Mouse (Mus musculus): ENCODE results near the gene Gstm6. TPM values are rescaled to one million over a fixed set of nuclear protein-coding genes. Genes with fewer than 3 reads are reported as not detected.
"Not testable (repeated sequence)": the region's sequence is repeated elsewhere in the genome, so short reads cannot be mapped to it uniquely, and the experiment has no call there.

Gstm6 gene
- total RNA-seq, 2 experiments from 2014 or later, result 3.4 to 3.8 TPM

- intact Hi-C loops (cut with DNase I), result no loop called here
- DNase-seq (ENCODE audit: low spot score in 2 of 2), result no peak
These were observed 7.0 kb upstream of the Gstm6 start for GRCm38 (mm10) chr3:107950531-107950930.

GRCm38 (mm10) chr3:107949461-107949860 is 5.9 kb upstream of the Gstm6 start:
- DNase-seq (ENCODE audit: low spot score in 2 of 2), result not testable (repeated sequence)
- intact Hi-C loops (cut with DNase I), result loop anchor here (10.0 kb wide), 1 partner anchor 195 kb away; the partner anchor contains the start of gene Gnai3

- intact Hi-C loops (cut with DNase I), result loop anchor here (10.0 kb wide), 1 partner anchor 199 kb away; the partner anchor contains the start of gene Gnai3
- no peak for DNase-seq (ENCODE audit: low spot score in 2 of 2)
These were observed 2.2 kb upstream of the Gstm6 start for GRCm38 (mm10) chr3:107945729-107946128.

- intact Hi-C loops (cut with DNase I), result loop anchor here (10.0 kb wide), 1 partner anchor 204 kb away; the partner anchor contains the start of gene Gnai3
- no peak for DNase-seq (ENCODE audit: low spot score in 2 of 2)
These were observed 2.3 kb downstream of the Gstm6 start for GRCm38 (mm10) chr3:107941261-107941660.

GRCm38 (mm10) chr3:107940524-107940923 is 3.0 kb downstream of the Gstm6 start:
- intact Hi-C loops (cut with DNase I), result loop anchor here (10.0 kb wide), 1 partner anchor 204 kb away; the partner anchor contains the start of gene Gnai3
- peak in 1 of 2 experiments; percentile 57 for DNase-seq (ENCODE audit: low spot score in 2 of 2)

GRCm38 (mm10) chr3:107939830-107940229 is 3.7 kb downstream of the Gstm6 start:
- DNase-seq (ENCODE audit: low spot score in 2 of 2), result peak; percentile 47 to 83
- intact Hi-C loops (cut with DNase I), result loop anchor here (5.0 to 10.0 kb wide), 2 partner anchors 77 to 205 kb away; partner anchors contain the start of genes Gnai3 and Gstm1

- DNase-seq (ENCODE audit: low spot score in 2 of 2), result peak; percentile 51 to 81
- intact Hi-C loops (cut with DNase I), result loop anchor here (5.0 kb wide), 1 partner anchor 78 kb away; the partner anchor contains the start of gene Gstm1
These were observed 4.1 kb downstream of the Gstm6 start for GRCm38 (mm10) chr3:107939403-107939802.

GRCm38 (mm10) chr3:107935888-107936287 is 7.7 kb downstream of the Gstm6 start:
- intact Hi-C loops (cut with DNase I), result loop anchor here (5.0 kb wide), 1 partner anchor 81 kb away; the partner anchor contains the start of gene Gstm1
- no peak for DNase-seq (ENCODE audit: low spot score in 2 of 2)

GRCm38 (mm10) chr3:107935268-107935667 is 8.3 kb downstream of the Gstm6 start:
- DNase-seq (ENCODE audit: low spot score in 2 of 2), result no peak
- intact Hi-C loops (cut with DNase I), result loop anchor here (5.0 kb wide), 1 partner anchor 82 kb away; the partner anchor contains the start of gene Gstm1

- no peak for DNase-seq (ENCODE audit: low spot score in 2 of 2)
- intact Hi-C loops (cut with DNase I), result no loop called here
These were observed 11.4 kb downstream of the Gstm6 start for GRCm38 (mm10) chr3:107932128-107932527.

GRCm38 (mm10) chr3:107931670-107932069 is 11.9 kb downstream of the Gstm6 start, which contains the start of gene Gstm7:
Gene Gstm7, minus strand, starts transcription at chr3:107931817.
- intact Hi-C loops (cut with DNase I), result no loop called here
- peak; percentile 97 to 99 for DNase-seq (ENCODE audit: low spot score in 2 of 2)

- intact Hi-C loops (cut with DNase I), result no loop called here
- no peak for DNase-seq (ENCODE audit: low spot score in 2 of 2)
These were observed 12.4 kb downstream of the Gstm6 start for GRCm38 (mm10) chr3:107931134-107931533.

- intact Hi-C loops (cut with DNase I), result no loop called here
- DNase-seq (ENCODE audit: low spot score in 2 of 2), result no peak
These were observed 13.8 kb downstream of the Gstm6 start for GRCm38 (mm10) chr3:107929731-107930130.

- intact Hi-C loops (cut with DNase I), result no loop called here
- DNase-seq (ENCODE audit: low spot score in 2 of 2), result no peak
These were observed 14.3 kb downstream of the Gstm6 start for GRCm38 (mm10) chr3:107929243-107929642.

GRCm38 (mm10) chr3:107928691-107929090 is 14.9 kb downstream of the Gstm6 start:
- intact Hi-C loops (cut with DNase I), result no loop called here
- DNase-seq (ENCODE audit: low spot score in 2 of 2), result no peak

GRCm38 (mm10) chr3:107927841-107928240 is 15.7 kb downstream of the Gstm6 start:
- DNase-seq (ENCODE audit: low spot score in 2 of 2), result no peak
- intact Hi-C loops (cut with DNase I), result no loop called here

GRCm38 (mm10) chr3:107925335-107925734 is 18.2 kb downstream of the Gstm6 start:
- no peak for DNase-seq (ENCODE audit: low spot score in 2 of 2)

GRCm38 (mm10) chr3:107920348-107920747 is 23.2 kb downstream of the Gstm6 start:
- no peak for DNase-seq (ENCODE audit: low spot score in 2 of 2)
- intact Hi-C loops (cut with DNase I), result no loop called here

More at GRCm38 (mm10) chr3:107925335-107925734, 18.2 kb downstream of the Gstm6 start:
- intact Hi-C loops (cut with DNase I), result no loop called here

- DNase-seq (ENCODE audit: low spot score in 2 of 2), result peak; percentile 83 to 84
- intact Hi-C loops (cut with DNase I), result loop anchor here (1.0 to 5.0 kb wide), 2 partner anchors 51 to 221 kb away; partner anchors contain the start of gene Ahcyl1
These were observed 25.7 kb downstream of the Gstm6 start for GRCm38 (mm10) chr3:107917783-107918408.

GRCm38 (mm10) chr3:107917097-107917496 is 26.5 kb downstream of the Gstm6 start:
- intact Hi-C loops (cut with DNase I), result loop anchor here (5.0 kb wide), 1 partner anchor 220 kb away; the partner anchor contains the start of gene Ahcyl1
- DNase-seq (ENCODE audit: low spot score in 2 of 2), result no peak

Data from left cerebral cortex, postnatal 14 days (tissue).